Mouse (Mus musculus): ENCODE measurements at regions not wholly inside any gene's neighbourhood (a gene's known extent, or its start where the extent isn't known, plus 50 kb on each side); places are given as distances from the start of the nearest gene placed in this dataset.

DNA sequence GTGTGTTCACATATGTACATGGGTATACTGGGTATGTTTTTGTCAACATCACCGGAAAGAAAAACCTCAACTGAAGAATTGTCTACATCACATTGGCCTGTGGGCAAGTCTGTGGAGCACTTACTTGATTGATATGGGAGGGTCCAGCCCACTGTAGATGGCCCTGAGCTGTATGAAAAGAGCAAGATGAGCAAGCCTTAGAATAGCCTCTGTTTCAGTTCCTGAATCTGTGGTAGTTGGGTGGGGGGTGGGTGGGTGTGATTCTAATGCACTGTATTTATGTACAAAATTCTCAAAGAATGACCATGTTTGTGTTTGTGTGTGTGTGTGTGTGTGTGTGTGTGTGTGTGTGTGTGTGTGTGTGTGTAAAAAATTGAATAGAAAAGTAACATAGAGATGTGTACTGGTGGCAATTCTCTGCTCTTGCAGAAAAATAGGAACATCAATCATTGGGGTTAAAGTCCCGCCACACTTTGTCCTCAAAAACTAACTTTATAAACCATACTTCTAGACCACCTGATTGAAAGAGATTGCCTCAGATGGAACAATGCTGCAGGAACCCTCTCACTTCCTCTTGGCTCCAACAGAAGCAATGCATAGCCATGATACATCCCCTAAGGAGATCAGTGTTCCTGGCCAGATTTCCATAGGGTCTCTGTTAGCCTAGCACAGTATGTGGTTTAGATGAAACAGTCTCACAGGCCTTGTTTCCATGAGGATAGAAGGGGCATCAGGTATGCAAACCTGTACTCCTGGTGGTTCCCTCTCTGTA, 484.3 kb upstream of the Gcfc2 start:
- TF ChIP-seq GATA1 (IDR thresholded peaks at IDR 0.05; ENCODE audit: borderline replicate concordance, low read length) (no peak), FLI1 (IDR thresholded peaks at IDR 0.05; ENCODE audit: low read length) (no peak)
